ENCODE assay signal across 10 mouse cellular contexts in genomic region chr9:21748491-21748890, GRCm38 (mm10). TPM values are rescaled to one million over a fixed set of nuclear protein-coding genes. Genes with fewer than 3 reads are reported as not detected.
DNase-seq lines count a peak whose midpoint lies in the region; ATAC-seq and TF ChIP-seq lines count a peak whose summit lies in the region.
"Had no signal": no experiment of that assay in that cellular context is flagged by ENCODE, and none has a peak within 500 bp of the region (broad histone marks: within the 10 kb centered on the region; RNA-seq: fewer than 3 reads in every experiment).

No protein-coding gene starts in this region.

- H3K4me1 ChIP-seq in hindbrain, embryonic 13.5 days (replicated peaks): 0 out of 2 replicates have a peak, but pooled peaks cover 5% of the 10 kb centered on the region
- peaks cover 7% of the 10 kb centered on the region for H3K4me1 ChIP-seq in hindbrain, embryonic 10.5 days (replicated peaks)
- peaks cover 25% of the 10 kb centered on the region for H3K4me1 ChIP-seq in lung, embryonic 16.5 days (replicated peaks; ENCODE audit: control insufficient read depth, insufficient read depth, low read length)
- no peaks in the 10 kb centered on the region for H3K4me1 ChIP-seq in hindbrain, postnatal 0 days (ENCODE audit: insufficient read depth, low read length)
- H3K4me1 ChIP-seq: neural tube, embryonic 12.5 days had no signal

- H3K4me3 ChIP-seq in hindbrain, embryonic 13.5 days: no peak overlapping the region
- H3K4me3 ChIP-seq in hindbrain, embryonic 10.5 days: no peak overlapping the region
- H3K4me3 ChIP-seq in lung, embryonic 16.5 days (ENCODE audit: low read length): no peak overlapping the region
- no peak overlapping the region for H3K4me3 ChIP-seq in hindbrain, postnatal 0 days (ENCODE audit: low read length)
- H3K4me3 ChIP-seq: neural tube, embryonic 12.5 days had no signal

- no peak for TF ChIP-seq CTCF in hindbrain, postnatal 0 days (IDR thresholded peaks at IDR 0.05; ENCODE audit: low read depth)

- no peak overlapping the region for H3K4me2 ChIP-seq in hindbrain, embryonic 13.5 days
- H3K4me2 ChIP-seq in lung, embryonic 16.5 days (ENCODE audit: low read depth, low read length): 0 out of 2 replicates have a peak overlapping the region, but pooled peaks have one; percentile 5
- no peak overlapping the region for H3K4me2 ChIP-seq in hindbrain, postnatal 0 days (ENCODE audit: low read depth, low read length)
- H3K4me2 ChIP-seq: neural tube, embryonic 12.5 days had no signal

- 89% methylated on average over 10 of the region's 10 CpGs for WGBS in hindbrain, embryonic 13.5 days
- WGBS in hindbrain, embryonic 10.5 days: 87% methylated on average over 10 of the region's 10 CpGs
- 50% methylated on average over 10 of the region's 10 CpGs for WGBS in lung, embryonic 16.5 days
- WGBS in hindbrain, postnatal 0 days: 72% methylated on average over 10 of the region's 10 CpGs

- no peak overlapping the region for H3K9ac ChIP-seq in hindbrain, embryonic 13.5 days
- 0 out of 2 replicates have a peak overlapping the region, but pooled peaks have one; percentile 4 for H3K9ac ChIP-seq in lung, embryonic 16.5 days (ENCODE audit: low read length)
- H3K9ac ChIP-seq in hindbrain, postnatal 0 days (replicated peaks; ENCODE audit: low read length): 0 out of 2 replicates have a peak overlapping the region, but pooled peaks have one; percentile 21
- H3K9ac ChIP-seq: neural tube, embryonic 12.5 days had no signal

- no peaks in the 10 kb centered on the region for H3K9me3 ChIP-seq in hindbrain, embryonic 13.5 days
- no peaks in the 10 kb centered on the region for H3K9me3 ChIP-seq in hindbrain, embryonic 10.5 days
- no peaks in the 10 kb centered on the region for H3K9me3 ChIP-seq in lung, embryonic 16.5 days (ENCODE audit: control insufficient read depth, low read length)
- H3K9me3 ChIP-seq in hindbrain, postnatal 0 days (ENCODE audit: low read length): no peaks in the 10 kb centered on the region
- H3K9me3 ChIP-seq: neural tube, embryonic 12.5 days had no signal

- ATAC-seq in cerebellum, adult (ENCODE audit: insufficient number of reproducible peaks, low FRiP score, low TSS enrichment): 0 out of 2 replicates have a peak, but pooled peaks have one; percentile 3
- no peak for ATAC-seq in hindbrain, embryonic 13.5 days (ENCODE audit: low FRiP score)
- ATAC-seq in lung, embryonic 16.5 days (ENCODE audit: low read depth): no peak
- no peak for ATAC-seq in hindbrain, postnatal 0 days

- peaks cover 64% of the 10 kb centered on the region for H3K36me3 ChIP-seq in hindbrain, embryonic 13.5 days
- peaks cover 80% of the 10 kb centered on the region for H3K36me3 ChIP-seq in hindbrain, embryonic 10.5 days
- H3K36me3 ChIP-seq in lung, embryonic 16.5 days (ENCODE audit: control insufficient read depth, insufficient read depth, low read length): peaks cover 40% of the 10 kb centered on the region
- peaks cover 43% of the 10 kb centered on the region for H3K36me3 ChIP-seq in hindbrain, postnatal 0 days (ENCODE audit: insufficient read depth, low read length)

- peak overlapping the region; percentile 69 for H3K27ac ChIP-seq in hindbrain, embryonic 13.5 days
- H3K27ac ChIP-seq in hindbrain, embryonic 10.5 days: no peak overlapping the region
- peak overlapping the region; percentile 79 for H3K27ac ChIP-seq in lung, embryonic 16.5 days (ENCODE audit: low read length)
- H3K27ac ChIP-seq in hindbrain, postnatal 0 days: peak overlapping the region; percentile 73
- H3K27ac ChIP-seq: neural tube, embryonic 12.5 days had no signal

- no peak for DNase-seq in cerebellum, adult 9-10 months
- DNase-seq in hindbrain, embryonic 10.5 days (ENCODE audit: low spot score): no peak
- DNase-seq in lung, adult 18-20 months: no peak
- DNase-seq in hindbrain, postnatal 0 days (ENCODE audit: low spot score): no peak
- DNase-seq in frontal cortex, postnatal 14 days (ENCODE audit: low spot score in 2 of 2): no peak
- DNase-seq: right cerebral cortex, postnatal 14 days had no signal

- no peaks in the 10 kb centered on the region for H3K27me3 ChIP-seq in hindbrain, embryonic 13.5 days
- no peaks in the 10 kb centered on the region for H3K27me3 ChIP-seq in hindbrain, embryonic 10.5 days (ENCODE audit: insufficient read depth, poor library complexity, severe bottlenecking)
- H3K27me3 ChIP-seq in lung, embryonic 16.5 days (ENCODE audit: control insufficient read depth, insufficient read depth, low read depth, low read length): no peaks in the 10 kb centered on the region
- H3K27me3 ChIP-seq in hindbrain, postnatal 0 days (ENCODE audit: insufficient read depth, low read length): no peaks in the 10 kb centered on the region
- H3K27me3 ChIP-seq: neural tube, embryonic 12.5 days had no signal

RNA-seq across cellular contexts. Expression of gene Spc24, which starts 11.6 kb away (rescaled TPM):
- 22.0 and 26.4 TPM in 2 replicates for polyA plus RNA-seq in hindbrain, embryonic 13.5 days (2015; fragmentation: Nextera tagmentation; extraction: Ambion mirVana)
- 132 and 165 TPM in 2 replicates for polyA plus RNA-seq in hindbrain, embryonic 10.5 days (2016; fragmentation: Nextera tagmentation; extraction: Ambion mirVana)
- polyA plus RNA-seq in lung, embryonic 16.5 days (2015; fragmentation: Nextera tagmentation; extraction: Ambion mirVana): 134 and 144 TPM in 2 replicates
- total RNA-seq in hindbrain, postnatal 0 days (2014; rRNA removed): 20.3 and 31.1 TPM in 2 replicates
- 26.2 and 27.1 TPM in 2 replicates for polyA plus RNA-seq in hindbrain, postnatal 0 days (2015; fragmentation: Nextera tagmentation; extraction: Ambion mirVana)

RNA-seq across cellular contexts. Expression of gene Ldlr, which starts 25.2 kb away (rescaled TPM):
- 12.4 and 15.6 TPM in 2 replicates for polyA plus RNA-seq in hindbrain, embryonic 13.5 days (2015; fragmentation: Nextera tagmentation; extraction: Ambion mirVana)
- 51.1 and 55.1 TPM in 2 replicates for polyA plus RNA-seq in hindbrain, embryonic 10.5 days (2016; fragmentation: Nextera tagmentation; extraction: Ambion mirVana)
- polyA plus RNA-seq in lung, embryonic 16.5 days (2015; fragmentation: Nextera tagmentation; extraction: Ambion mirVana): 33.4 and 36.0 TPM in 2 replicates
- 20.6 and 28.4 TPM in 2 replicates for total RNA-seq in hindbrain, postnatal 0 days (2014; rRNA removed)
- 10.7 and 10.9 TPM in 2 replicates for polyA plus RNA-seq in hindbrain, postnatal 0 days (2015; fragmentation: Nextera tagmentation; extraction: Ambion mirVana)

RNA-seq across cellular contexts. Expression of gene Kank2, which starts 50.1 kb away (rescaled TPM):
- 4.7 and 5.0 TPM in 2 replicates for polyA plus RNA-seq in hindbrain, embryonic 13.5 days (2015; fragmentation: Nextera tagmentation; extraction: Ambion mirVana)
- polyA plus RNA-seq in hindbrain, embryonic 10.5 days (2016; fragmentation: Nextera tagmentation; extraction: Ambion mirVana): 10.0 and 11.0 TPM in 2 replicates
- 25.5 and 26.3 TPM in 2 replicates for polyA plus RNA-seq in lung, embryonic 16.5 days (2015; fragmentation: Nextera tagmentation; extraction: Ambion mirVana)
- total RNA-seq in hindbrain, postnatal 0 days (2014; rRNA removed): 15.6 and 19.1 TPM in 2 replicates
- 3.1 and 3.4 TPM in 2 replicates for polyA plus RNA-seq in hindbrain, postnatal 0 days (2015; fragmentation: Nextera tagmentation; extraction: Ambion mirVana)
